Mouse (Mus musculus): ENCODE measurements at regions not wholly inside any gene's neighbourhood (a gene's known extent, or its start where the extent isn't known, plus 50 kb on each side); places are given as distances from the start of the nearest gene placed in this dataset.

DNA sequence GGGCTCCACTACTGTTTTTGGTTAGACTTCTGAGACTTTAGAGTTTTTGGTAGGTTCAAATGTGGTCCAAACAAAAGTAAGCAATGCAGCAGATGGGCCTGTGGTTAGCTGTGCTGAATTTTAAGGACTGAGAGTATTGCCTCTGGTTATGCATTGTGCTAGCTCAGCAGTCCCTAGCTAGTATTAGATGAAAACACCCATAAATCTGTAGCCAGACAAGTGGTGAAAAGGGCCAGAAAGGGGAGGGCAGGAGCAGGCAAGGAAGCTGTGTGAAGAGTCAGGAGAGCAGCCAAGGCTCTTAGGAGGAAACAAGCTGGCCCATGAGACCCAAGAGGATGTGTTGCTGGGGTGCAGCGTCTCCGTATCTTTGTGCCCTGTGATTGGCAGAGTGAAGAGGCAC is 559.9 kb downstream of the Sqor start:
- TF ChIP-seq CTCF (IDR thresholded peaks at IDR 0.05; ENCODE audit: extremely low read depth, insufficient read depth, low read length) = no peak
- no peak for TF ChIP-seq POLR2A (IDR thresholded peaks at IDR 0.05; ENCODE audit: extremely low read depth, insufficient read depth, low read length)
